Mouse (Mus musculus) liver, embryonic 13.5 days (tissue): ENCODE results near the gene Sardh. TPM values are rescaled to one million over a fixed set of nuclear protein-coding genes. Genes with fewer than 3 reads are reported as not detected.

Experiments
- ATAC-seq: fragments of 200-750 bp; cut with Nextera tagmentation; 2 replicates; pipeline ENCODE4 v1.8.0; 2017; ENCODE audit warnings: low read depth, mild to moderate bottlenecking, moderate number of reproducible peaks, moderate library complexity
- DNase-seq: peaks from one replicate; pipeline ENCODE4 v3.0.0; 2022
- H3K27ac ChIP-seq: fragments of 300-500 bp; sonication (generic); 2 replicates; pipeline ENCODE4 v1.5.1; 2015; ENCODE audit warnings: moderate library complexity, mild to moderate bottlenecking, inconsistent platforms
- H3K27me3 ChIP-seq: fragments of 300-500 bp; sonication (generic); 2 replicates; pipeline ENCODE4 v1.6.1; 2015; ENCODE audit warnings: mild to moderate bottlenecking, inconsistent platforms
- H3K36me3 ChIP-seq: fragments of 300-500 bp; sonication (generic); 2 replicates; pipeline ENCODE4 v1.6.1; 2015; ENCODE audit warnings: mild to moderate bottlenecking, inconsistent platforms
- H3K4me1 ChIP-seq: fragments of 300-500 bp; sonication (generic); replicated peaks from 2 replicates; pipeline ENCODE4 v1.6.1; 2015; ENCODE audit warnings: inconsistent platforms
- H3K4me2 ChIP-seq: fragments of 300-500 bp; sonication (generic); 2 replicates; pipeline ENCODE4 v1.6.1; 2015; ENCODE audit warnings: inconsistent platforms, mild to moderate bottlenecking, moderate library complexity
- H3K4me3 ChIP-seq: fragments of 300-500 bp; sonication (generic); replicated peaks from 2 replicates; pipeline ENCODE4 v1.5.1; 2015; ENCODE audit warnings: mild to moderate bottlenecking, inconsistent platforms
- H3K9ac ChIP-seq: fragments of 300-500 bp; sonication (generic); 2 replicates; pipeline ENCODE4 v1.6.1; 2015; ENCODE audit warnings: mild to moderate bottlenecking, inconsistent platforms
- H3K9me3 ChIP-seq: fragments of 300-500 bp; sonication (generic); replicated peaks from 2 replicates; pipeline ENCODE4 v1.6.1; 2016; ENCODE audit warnings: inconsistent platforms
- WGBS: fragments of 180-500 bp; shearing (Covaris S2); methylation state at CpG from one replicate; pipeline ENCODE4 v1.1.7; 2015; ENCODE audit not compliant: insufficient replicate concordance; 5-methylcytosine and 5-hydroxymethylcytosine counted together
- polyA plus RNA-seq: library from polyadenylated mRNA; unstranded; fragments of >200 nt; fragmentation: Nextera tagmentation; extraction: Ambion mirVana; gene quantifications from 2 replicates; pipeline ENCODE4 v1.2.1, GENCODE M21; 2015

The Sardh gene
- polyA plus RNA-seq, 1 experiment from 2014 or later: 36.1 TPM

GRCm38 (mm10) chr2:27164796-27165590 lies 83.1 kb downstream of the Sardh start, which contains the start of gene Dbh:
Gene Dbh, plus strand, starts transcription at chr2:27165233.
- no peak within 1 kb of the TSS for H3K4me2 ChIP-seq
- ATAC-seq (no peak), DNase-seq (no peak)
- no peaks in the 10 kb centered on the region for H3K27me3 ChIP-seq
- WGBS: 65% methylated on average over 12 of the region's 12 CpGs
- H3K9me3 ChIP-seq: no peaks in the 10 kb centered on the region
- H3K9ac ChIP-seq: no peak within 1 kb of the TSS
- no peaks in the 10 kb centered on the region for H3K36me3 ChIP-seq
- H3K27ac ChIP-seq: no peak within 1 kb of the TSS
- H3K4me3 ChIP-seq: no peak within 1 kb of the TSS
- H3K4me1 ChIP-seq: no peaks in the 10 kb centered on the region

GRCm38 (mm10) chr2:27163851-27164250 lies 84.3 kb downstream of the Sardh start:
- no peaks in the 10 kb centered on the region for H3K27me3 ChIP-seq
- no peak overlapping the region for H3K9ac ChIP-seq
- H3K36me3 ChIP-seq: no peaks in the 10 kb centered on the region
- no peak overlapping the region for H3K4me3 ChIP-seq
- H3K4me2 ChIP-seq: no peak overlapping the region
- 67% methylated on average over 5 of the region's 5 CpGs for WGBS
- ATAC-seq (no peak), DNase-seq (no peak)
- H3K9me3 ChIP-seq: no peaks in the 10 kb centered on the region
- no peaks in the 10 kb centered on the region for H3K4me1 ChIP-seq
- no peak overlapping the region for H3K27ac ChIP-seq

- no peak for ATAC-seq
- no peaks in the 10 kb centered on the region for H3K4me1 ChIP-seq
- no peak for DNase-seq
- 61% methylated on average over 11 of the region's 11 CpGs for WGBS
- H3K9ac ChIP-seq: no peak overlapping the region
- H3K4me3 ChIP-seq: no peak overlapping the region
- H3K9me3 ChIP-seq: no peaks in the 10 kb centered on the region
- no peak overlapping the region for H3K4me2 ChIP-seq
- no peaks in the 10 kb centered on the region for H3K27me3 ChIP-seq
- no peak overlapping the region for H3K27ac ChIP-seq
- H3K36me3 ChIP-seq: no peaks in the 10 kb centered on the region
Observed at GRCm38 (mm10) chr2:27162656-27163055, 85.5 kb downstream of the Sardh start.

GRCm38 (mm10) chr2:27161526-27161925 lies 86.6 kb downstream of the Sardh start:
- ATAC-seq: no peak
- Histone ChIP-seq H3K4me1 (no peaks in the 10 kb centered on the region), H3K9me3 (no peaks in the 10 kb centered on the region), H3K36me3 (no peaks in the 10 kb centered on the region), H3K9ac (no peak overlapping the region), H3K4me2 (no peak overlapping the region), H3K4me3 (no peak overlapping the region), H3K27me3 (no peaks in the 10 kb centered on the region), H3K27ac (no peak overlapping the region)
- 73% methylated on average over 2 of the region's 2 CpGs for WGBS
- no peak for DNase-seq

GRCm38 (mm10) chr2:27156596-27156995 lies 91.5 kb downstream of the Sardh start:
- H3K9ac ChIP-seq: no peak overlapping the region
- H3K4me1 ChIP-seq: no peaks in the 10 kb centered on the region
- H3K27ac ChIP-seq: no peak overlapping the region
- 58% methylated on average over 6 of the region's 6 CpGs for WGBS
- no peaks in the 10 kb centered on the region for H3K36me3 ChIP-seq
- H3K4me2 ChIP-seq: no peak overlapping the region
- no peak for ATAC-seq
- H3K9me3 ChIP-seq: no peaks in the 10 kb centered on the region
- H3K4me3 ChIP-seq: no peak overlapping the region
- H3K27me3 ChIP-seq: no peaks in the 10 kb centered on the region
- DNase-seq: no peak

- no peaks in the 10 kb centered on the region for H3K9me3 ChIP-seq
- H3K36me3 ChIP-seq: no peaks in the 10 kb centered on the region
- H3K27ac ChIP-seq: no peak overlapping the region
- H3K4me1 ChIP-seq: no peaks in the 10 kb centered on the region
- no peak overlapping the region for H3K9ac ChIP-seq
- WGBS: 64% methylated on average over 10 of the region's 10 CpGs
- no peaks in the 10 kb centered on the region for H3K27me3 ChIP-seq
- ATAC-seq: no peak
- H3K4me3 ChIP-seq: no peak overlapping the region
- no peak overlapping the region for H3K4me2 ChIP-seq
- no peak for DNase-seq
Observed at GRCm38 (mm10) chr2:27154466-27155185, 93.5 kb downstream of the Sardh start.

GRCm38 (mm10) chr2:27149457-27149856 lies 98.7 kb downstream of the Sardh start:
- Histone ChIP-seq H3K4me1 (no peaks in the 10 kb centered on the region), H3K9me3 (no peaks in the 10 kb centered on the region), H3K4me2 (no peak overlapping the region), H3K9ac (no peak overlapping the region), H3K27me3 (0 out of 2 replicates have a peak, but pooled peaks cover 2% of the 10 kb centered on the region), H3K36me3 (no peaks in the 10 kb centered on the region), H3K27ac (no peak overlapping the region), H3K4me3 (no peak overlapping the region)
- 0% methylated on average over 2 of the region's 2 CpGs for WGBS
- no peak for ATAC-seq
- DNase-seq: no peak

- DNase-seq: no peak
- Histone ChIP-seq H3K9ac (no peak overlapping the region), H3K4me1 (no peaks in the 10 kb centered on the region), H3K4me2 (no peak overlapping the region), H3K27ac (no peak overlapping the region), H3K36me3 (no peaks in the 10 kb centered on the region), H3K9me3 (no peaks in the 10 kb centered on the region), H3K27me3 (peaks cover 24% of the 10 kb centered on the region), H3K4me3 (no peak overlapping the region)
- no peak for ATAC-seq
- 61% methylated on average over 6 of the region's 6 CpGs for WGBS
Observed at GRCm38 (mm10) chr2:27146840-27147239, 101.3 kb downstream of the Sardh start.

- DNase-seq (no peak), ATAC-seq (no peak)
Observed at GRCm38 (mm10) chr2:27144957-27145356, 103.2 kb downstream of the Sardh start.

GRCm38 (mm10) chr2:27141950-27142693 lies 106.0 kb downstream of the Sardh start, which contains the start of gene Fam163b:
Gene Fam163b, minus strand, starts transcription at chr2:27142491.
- no peaks in the 10 kb centered on the region for H3K9me3 ChIP-seq
- 5% methylated on average over 39 of the region's 62 CpGs for WGBS
- H3K27me3 ChIP-seq: peaks cover 45% of the 10 kb centered on the region
- ATAC-seq (no peak), DNase-seq (no peak)
- peak within 1 kb of the TSS; percentile 52 for H3K4me2 ChIP-seq
- no peak within 1 kb of the TSS for H3K9ac ChIP-seq
- H3K36me3 ChIP-seq: no peaks in the 10 kb centered on the region
- H3K4me3 ChIP-seq: peak within 1 kb of the TSS; percentile 25
- no peak within 1 kb of the TSS for H3K27ac ChIP-seq
- no peaks in the 10 kb centered on the region for H3K4me1 ChIP-seq

More at GRCm38 (mm10) chr2:27144957-27145356, 103.2 kb downstream of the Sardh start:
- Histone ChIP-seq H3K36me3 (no peaks in the 10 kb centered on the region), H3K4me3 (no peak overlapping the region), H3K4me2 (no peak overlapping the region), H3K9ac (no peak overlapping the region), H3K4me1 (no peaks in the 10 kb centered on the region), H3K9me3 (no peaks in the 10 kb centered on the region), H3K27ac (no peak overlapping the region), H3K27me3 (peaks cover 43% of the 10 kb centered on the region)
- 70% methylated on average over 2 of the region's 2 CpGs for WGBS
